11 mouse cellular contexts compared by ENCODE assay signal in the genomic region with DNA sequence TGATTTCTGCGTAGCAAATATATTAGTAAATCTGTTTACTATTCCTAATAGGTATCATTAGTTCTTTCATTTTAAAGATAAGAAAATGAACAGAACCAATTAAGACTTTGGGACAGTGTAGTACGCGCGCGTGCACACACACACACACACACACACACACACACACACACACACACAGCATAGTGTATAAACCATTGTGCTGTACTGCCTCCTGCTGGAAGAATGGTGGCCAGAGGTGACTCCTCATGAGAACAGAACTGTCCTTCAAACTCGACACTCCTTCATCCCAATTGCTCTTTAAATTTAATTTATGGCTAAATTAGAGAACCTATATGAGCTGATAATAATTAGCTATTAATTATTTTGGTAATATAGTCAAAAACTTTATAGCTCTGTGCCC. TPM values are rescaled to one million over a fixed set of nuclear protein-coding genes. Genes with fewer than 3 reads are reported as not detected.
DNase-seq lines count a peak whose midpoint lies in the region; TF ChIP-seq lines count a peak whose summit lies in the region.
"Had no signal": no experiment of that assay in that cellular context is flagged by ENCODE, and none has a peak within 500 bp of the region (broad histone marks: within the 10 kb centered on the region; RNA-seq: fewer than 3 reads in every experiment).

No protein-coding gene starts in this region.

- H3K27me3 ChIP-seq in embryonic facial prominence, embryonic 10.5 days (replicated peaks; ENCODE audit: low read depth, poor library complexity, severe bottlenecking): no peaks in the 10 kb centered on the region
- H3K27me3 ChIP-seq: embryonic facial prominence, embryonic 12.5 days had no signal

- no peak overlapping the region for H3K27ac ChIP-seq in bone marrow, adult 2 months (ENCODE audit: control insufficient read depth, insufficient read depth, low read depth, low read length, poor library complexity)
- H3K27ac ChIP-seq in embryonic facial prominence, embryonic 10.5 days (replicated peaks): no peak overlapping the region
- H3K27ac ChIP-seq: embryonic facial prominence, embryonic 12.5 days had no signal

- no peaks in the 10 kb centered on the region for H3K4me1 ChIP-seq in bone marrow, adult 2 months (ENCODE audit: control insufficient read depth, insufficient read depth, low read length)
- H3K4me1 ChIP-seq in embryonic facial prominence, embryonic 10.5 days: no peaks in the 10 kb centered on the region
- H3K4me1 ChIP-seq: embryonic facial prominence, embryonic 12.5 days had no signal

- WGBS in bone marrow, adult 2 months: 77% methylated on average over 6 of the region's 6 CpGs
- 93% methylated on average over 6 of the region's 6 CpGs for WGBS in embryonic facial prominence, embryonic 10.5 days

- H3K9me3 ChIP-seq in embryonic facial prominence, embryonic 10.5 days: no peaks in the 10 kb centered on the region
- H3K9me3 ChIP-seq: embryonic facial prominence, embryonic 12.5 days had no signal

- peaks cover 40% of the 10 kb centered on the region for H3K36me3 ChIP-seq in embryonic facial prominence, embryonic 10.5 days (replicated peaks)

- peak; percentile 83 for DNase-seq in heart, adult 11 months
- DNase-seq in heart, adult 8-10 months (ENCODE audit: low spot score): no peak
- DNase-seq in 3T3-L1 (ENCODE audit: low read depth, low spot score): peak; percentile 24
- DNase-seq in lung, postnatal 14 days: peak; percentile 74
- DNase-seq in layer of hippocampus, postnatal 14 days (ENCODE audit: low spot score in 2 of 2): no peak
- DNase-seq in urinary bladder, adult 2 months (ENCODE audit: low spot score): no peak
- no peak for DNase-seq in embryonic facial prominence, embryonic 10.5 days (ENCODE audit: low spot score)
- DNase-seq: heart, postnatal 36 days had no signal

- no peak overlapping the region for H3K4me3 ChIP-seq in bone marrow, adult 2 months (replicated peaks; ENCODE audit: control insufficient read depth, low read depth, low read length)
- no peak overlapping the region for H3K4me3 ChIP-seq in embryonic facial prominence, embryonic 10.5 days
- H3K4me3 ChIP-seq: embryonic facial prominence, embryonic 12.5 days had no signal

- TF ChIP-seq POLR2A in bone marrow, adult 2 months (IDR thresholded peaks at IDR 0.05; ENCODE audit: borderline replicate concordance, control insufficient read depth, low read depth, low read length): no peak

- TF ChIP-seq CTCF in bone marrow, adult 2 months (IDR thresholded peaks at IDR 0.05; ENCODE audit: control insufficient read depth, insufficient read depth, low read length): peak; percentile 55

RNA-seq across cellular contexts. Expression of gene Phxr2, which starts 25.9 kb away (rescaled TPM):
- not detected for total RNA-seq in heart, adult 8-10 months (2022)
- polyA plus RNA-seq in bone marrow, adult 2 months (2011; ENCODE audit: insufficient read depth, insufficient read length, low replicate concordance, missing spikeins): not detected in 2 replicates
- total RNA-seq in layer of hippocampus, postnatal 14 days (2021): not detected
- not detected in 2 replicates for polyA plus RNA-seq in urinary bladder, adult 2 months (2012; rRNA removed)
- polyA plus RNA-seq in embryonic facial prominence, embryonic 10.5 days (2016; fragmentation: Nextera tagmentation; extraction: Ambion mirVana): 0.13 and 0.21 TPM in 2 replicates
- total RNA-seq: heart, postnatal 36 days had no signal
- polyA plus RNA-seq: lung, embryonic 16.5 days had no signal

RNA-seq across cellular contexts. Expression of gene Galnt4, which starts 44.1 kb away (rescaled TPM):
- total RNA-seq in heart, adult 8-10 months (2022): 1 to 10 TPM; 2.5 to 2.9 (median 2.6) TPM
- 2.6 and 6.3 TPM in 2 replicates for polyA plus RNA-seq in bone marrow, adult 2 months (2011; ENCODE audit: insufficient read depth, insufficient read length, low replicate concordance, missing spikeins)
- 1 to 10 TPM; 4.8 TPM for total RNA-seq in layer of hippocampus, postnatal 14 days (2021)
- polyA plus RNA-seq in urinary bladder, adult 2 months (2012; rRNA removed): 4.8 and 8.2 TPM in 2 replicates
- polyA plus RNA-seq in embryonic facial prominence, embryonic 10.5 days (2016; fragmentation: Nextera tagmentation; extraction: Ambion mirVana): 4.1 and 5.4 TPM in 2 replicates

RNA-seq across cellular contexts. Expression of gene Poc1b, which starts 45.2 kb away (rescaled TPM):
- 1 to 10 TPM; 5.8 to 8.1 (median 7.2) TPM for total RNA-seq in heart, adult 8-10 months (2022)
- 1.9 and 2.0 TPM in 2 replicates for polyA plus RNA-seq in bone marrow, adult 2 months (2011; ENCODE audit: insufficient read depth, insufficient read length, low replicate concordance, missing spikeins)
- total RNA-seq in layer of hippocampus, postnatal 14 days (2021): 1 to 10 TPM; 7.0 to 8.9 TPM
- polyA plus RNA-seq in urinary bladder, adult 2 months (2012; rRNA removed): 16.6 and 19.3 TPM in 2 replicates
- 32.6 and 33.3 TPM in 2 replicates for polyA plus RNA-seq in embryonic facial prominence, embryonic 10.5 days (2016; fragmentation: Nextera tagmentation; extraction: Ambion mirVana)

Comparison
In these comparisons a context has a peak if more than half of its experiments do, and no peak if none do; other contexts are left out.
1. DNase-seq: peak in heart, adult 11 months (single experiment), 3T3-L1 (single experiment) and lung, postnatal 14 days (single experiment); none in heart, adult 8-10 months (single experiment), layer of hippocampus, postnatal 14 days (0 of 2), urinary bladder, adult 2 months (single experiment) and embryonic facial prominence, embryonic 10.5 days (single experiment).